Mouse (Mus musculus): ENCODE data around the gene Qk. TPM values are rescaled to one million over a fixed set of nuclear protein-coding genes. Genes with fewer than 3 reads are reported as not detected.

The Qk gene
- total RNA-seq, 2 experiments from 2014 or later: 209 to 220 TPM

- DNase-seq: no peak
- intact Hi-C loops (cut with DNase I; ENCODE audit: low total_unique reads): loop anchor here (10.0 kb wide), 2 partner anchors 65 to 415 kb away; no protein-coding TSS in a partner anchor
Observed at GRCm38 (mm10) chr17:10329461-10329860, 9.8 kb upstream of the Qk start.

- intact Hi-C loops (cut with DNase I; ENCODE audit: low total_unique reads): loop anchor here (10.0 kb wide), 2 partner anchors 66 to 416 kb away; no protein-coding TSS in a partner anchor
- DNase-seq: no peak
Observed at GRCm38 (mm10) chr17:10328544-10329100, 9.0 kb upstream of the Qk start.

GRCm38 (mm10) chr17:10327584-10328210 is 8.0 kb upstream of the Qk start:
- intact Hi-C loops (cut with DNase I; ENCODE audit: low total_unique reads): loop anchor here (10.0 kb wide), 2 partner anchors 67 to 417 kb away; no protein-coding TSS in a partner anchor
- DNase-seq: no peak

- DNase-seq: peak; percentile 82
- intact Hi-C loops (cut with DNase I; ENCODE audit: low total_unique reads): loop anchor here (10.0 kb wide), 2 partner anchors 68 to 418 kb away; no protein-coding TSS in a partner anchor
Observed at GRCm38 (mm10) chr17:10326596-10327045, 7.0 kb upstream of the Qk start.

GRCm38 (mm10) chr17:10325921-10326320 is 6.3 kb upstream of the Qk start:
- DNase-seq: no peak
- intact Hi-C loops (cut with DNase I; ENCODE audit: low total_unique reads): loop anchor here (10.0 kb wide), 2 partner anchors 69 to 419 kb away; no protein-coding TSS in a partner anchor

- DNase-seq: no peak
- intact Hi-C loops (cut with DNase I; ENCODE audit: low total_unique reads): loop anchor here (10.0 kb wide), 2 partner anchors 73 to 423 kb away; no protein-coding TSS in a partner anchor
Observed at GRCm38 (mm10) chr17:10321754-10322153, 2.1 kb upstream of the Qk start.

GRCm38 (mm10) chr17:10321092-10321491 is 1.4 kb upstream of the Qk start:
- no peak for DNase-seq
- intact Hi-C loops (cut with DNase I; ENCODE audit: low total_unique reads): loop anchor here (10.0 kb wide), 2 partner anchors 74 to 424 kb away; no protein-coding TSS in a partner anchor

DNA sequence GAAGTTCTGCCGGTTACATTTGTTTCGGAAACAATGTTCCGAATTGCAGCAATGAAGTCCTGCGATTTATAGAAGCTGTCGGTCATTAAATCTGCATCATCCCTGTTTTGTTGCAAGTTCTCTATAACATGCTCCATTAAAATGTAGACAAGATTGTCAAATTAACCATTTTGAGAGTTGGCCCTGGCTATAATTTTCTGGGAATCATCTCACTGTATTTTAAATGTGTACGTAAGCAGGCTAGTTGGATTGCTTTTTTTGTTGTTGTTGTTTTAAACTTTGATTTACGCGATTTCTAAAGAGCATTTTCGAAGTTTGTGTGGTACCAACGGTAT is 769 bp upstream of the Qk start:
- intact Hi-C loops (cut with DNase I; ENCODE audit: low total_unique reads): loop anchor here (10.0 kb wide), 2 partner anchors 74 to 424 kb away; no protein-coding TSS in a partner anchor
- no peak for DNase-seq

DNA sequence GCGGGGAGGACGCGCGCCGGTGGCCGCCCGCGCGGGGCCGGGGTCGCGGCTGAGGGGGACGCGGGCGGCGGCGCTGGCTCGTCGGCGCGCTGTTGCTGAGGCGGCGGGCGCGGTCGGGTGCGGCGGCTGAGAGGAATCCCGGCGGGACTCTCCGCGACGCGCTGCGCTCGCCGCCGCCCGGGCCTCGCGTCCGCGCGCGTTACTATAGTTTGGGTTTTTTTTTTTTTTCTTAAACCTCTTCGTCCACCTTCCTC is 296 bp downstream of the Qk start:
- DNase-seq: no peak
- intact Hi-C loops (cut with DNase I; ENCODE audit: low total_unique reads): loop anchor here (5.0 kb wide), 1 partner anchor 562 kb away; no protein-coding TSS in a partner anchor

DNA sequence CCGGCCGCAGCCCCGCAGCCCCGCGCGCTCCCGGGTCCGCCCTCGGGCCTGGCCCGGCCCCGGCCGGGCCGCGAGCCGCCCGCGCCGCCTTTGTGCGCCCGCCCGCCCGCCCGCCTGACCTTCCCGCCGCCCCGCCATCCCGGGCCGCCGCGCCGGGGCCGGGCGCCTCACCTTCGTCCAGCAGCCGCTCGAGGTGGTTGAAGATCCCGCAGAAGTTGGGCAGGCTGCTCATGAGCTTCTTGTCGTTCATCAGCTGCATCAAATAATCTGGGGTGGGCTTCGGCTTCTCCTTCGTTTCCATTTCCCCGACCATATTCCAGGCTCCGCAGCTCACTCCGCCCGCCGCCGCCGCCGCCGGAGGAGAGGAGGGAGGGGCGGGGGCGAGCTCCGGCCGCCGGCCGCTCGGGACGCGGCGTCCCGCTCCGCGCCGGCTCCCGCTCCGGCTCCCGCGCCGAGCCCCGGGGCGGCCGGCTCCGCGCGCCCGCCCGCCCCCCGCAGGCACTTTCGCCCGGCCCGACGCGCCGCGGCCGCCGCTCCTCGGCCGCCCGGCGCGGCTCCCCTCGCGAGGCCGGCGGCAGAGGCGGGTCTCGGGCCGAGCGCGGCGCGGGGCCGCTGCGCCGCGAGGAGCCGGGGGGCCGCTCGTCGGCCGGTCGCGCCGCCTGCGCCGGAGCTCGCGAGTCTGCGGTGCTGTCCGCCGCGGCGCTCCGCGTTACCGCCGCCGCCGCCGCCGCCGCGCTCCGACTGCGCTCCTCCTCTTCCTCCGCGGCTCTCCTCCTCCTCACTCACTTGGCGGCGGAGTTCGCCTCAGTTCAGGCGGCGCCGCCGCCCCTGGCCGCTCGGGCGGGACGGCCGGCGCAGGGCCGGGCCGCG is 858 bp downstream of the Qk start:
- intact Hi-C loops (cut with DNase I; ENCODE audit: low total_unique reads): loop anchor here (5.0 kb wide), 1 partner anchor 561 kb away; no protein-coding TSS in a partner anchor
- peak; percentile 85 for DNase-seq

DNA sequence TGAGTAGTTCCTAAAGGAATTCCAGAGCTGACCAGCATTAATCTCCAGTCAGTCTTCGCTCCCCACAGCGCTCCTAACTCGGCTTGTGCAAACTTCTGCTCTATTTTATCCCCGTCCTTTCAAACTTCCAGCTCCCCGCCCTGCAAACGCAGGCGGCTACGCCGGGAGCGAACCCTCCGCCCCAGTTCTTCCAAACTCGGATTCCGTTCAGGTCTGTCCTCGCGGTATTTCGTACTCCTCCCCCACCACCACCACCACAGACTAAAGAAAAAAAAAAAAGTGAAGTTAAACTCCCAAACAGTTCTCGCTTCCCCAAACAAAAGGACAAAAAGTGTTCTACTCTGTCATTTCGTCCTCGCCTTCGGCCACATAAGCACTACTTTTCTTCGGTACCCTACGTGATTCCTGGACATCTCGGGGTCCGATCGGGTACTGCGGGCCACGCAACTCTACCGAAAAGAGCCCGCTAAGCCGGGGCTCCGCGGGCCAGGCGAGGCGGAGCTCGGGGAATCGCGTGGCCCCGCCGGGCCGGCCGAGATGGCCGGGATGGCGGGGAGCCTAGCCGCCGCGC is 1.6 kb downstream of the Qk start:
- DNase-seq: peak; percentile 77
- intact Hi-C loops (cut with DNase I; ENCODE audit: low total_unique reads): loop anchor here (5.0 kb wide), 1 partner anchor 561 kb away; no protein-coding TSS in a partner anchor

GRCm38 (mm10) chr17:10317186-10317585 is 2.5 kb downstream of the Qk start:
- DNase-seq: no peak
- intact Hi-C loops (cut with DNase I; ENCODE audit: low total_unique reads): loop anchor here (5.0 kb wide), 1 partner anchor 560 kb away; no protein-coding TSS in a partner anchor

GRCm38 (mm10) chr17:10316446-10316845 is 3.2 kb downstream of the Qk start:
- intact Hi-C loops (cut with DNase I; ENCODE audit: low total_unique reads): loop anchor here (5.0 kb wide), 1 partner anchor 559 kb away; no protein-coding TSS in a partner anchor
- DNase-seq: no peak

DNA sequence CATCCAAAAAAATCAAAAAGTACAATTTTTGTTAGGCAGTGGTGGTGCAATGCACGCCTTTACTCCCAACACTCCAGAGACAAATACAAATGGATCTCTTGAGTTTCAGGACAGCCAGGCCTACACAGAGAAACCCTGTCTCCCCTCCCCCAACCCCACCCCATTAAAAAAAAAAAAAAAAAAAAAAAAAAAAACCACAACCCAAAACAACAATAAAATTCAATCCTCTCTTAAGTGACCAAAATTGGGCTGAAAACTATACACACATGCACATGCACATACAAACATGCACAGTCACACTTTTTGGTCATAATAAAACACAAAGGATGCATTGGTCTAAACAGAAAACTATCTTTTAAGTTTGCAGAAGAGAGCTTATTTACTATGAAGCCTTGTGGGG is 9.6 kb downstream of the Qk start:
- no peak for DNase-seq
- intact Hi-C loops (cut with DNase I; ENCODE audit: low total_unique reads): no loop called here

DNA sequence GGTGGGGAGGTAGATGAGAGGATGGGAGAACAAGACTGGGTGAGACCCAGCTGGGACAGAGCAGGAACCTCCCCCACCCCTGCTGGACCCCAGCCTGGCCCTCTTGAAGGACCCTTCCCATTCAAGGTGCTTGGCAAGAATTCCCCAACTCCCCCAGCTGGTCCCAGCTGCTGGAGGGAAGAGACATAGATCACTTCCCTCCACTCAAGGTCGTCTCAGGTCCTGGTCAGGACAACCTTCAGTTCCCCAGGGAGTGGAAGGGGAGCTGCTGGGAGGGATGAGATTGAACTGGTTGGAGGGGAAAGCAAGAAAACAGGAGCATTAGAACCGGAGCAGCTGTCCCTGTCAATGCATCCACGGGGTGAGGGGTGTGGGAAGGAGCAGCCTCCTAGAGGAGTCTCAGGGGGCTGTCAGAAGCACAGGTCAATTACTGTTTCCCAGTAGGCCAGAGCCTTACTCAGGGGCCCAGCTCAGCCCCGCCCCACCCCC is 10.5 kb downstream of the Qk start:
- intact Hi-C loops (cut with DNase I; ENCODE audit: low total_unique reads): no loop called here
- peak; percentile 27 for DNase-seq

DNA sequence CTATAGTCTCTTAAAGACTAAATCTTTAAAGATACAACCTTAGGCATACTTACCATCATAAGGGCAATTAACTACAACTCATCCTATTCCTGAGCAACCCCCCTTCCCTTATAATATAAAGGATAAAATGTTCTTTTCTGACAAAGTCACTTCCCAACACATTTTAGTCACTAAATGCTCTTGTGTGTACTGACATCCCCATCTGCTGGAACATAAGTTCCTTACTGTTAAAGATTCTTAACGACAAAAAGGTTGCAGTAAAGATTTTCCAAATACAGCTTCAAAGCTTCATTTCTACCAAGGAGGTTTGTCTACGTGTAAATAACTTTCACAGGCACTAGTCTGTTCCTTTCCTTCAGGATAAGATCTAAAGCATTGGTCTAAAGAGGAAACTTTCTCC is 13.2 kb downstream of the Qk start:
- DNase-seq: no peak
- intact Hi-C loops (cut with DNase I; ENCODE audit: low total_unique reads): no loop called here

GRCm38 (mm10) chr17:10304001-10304400 is 15.7 kb downstream of the Qk start:
- intact Hi-C loops (cut with DNase I; ENCODE audit: low total_unique reads): no loop called here
- DNase-seq: no peak

- no peak for DNase-seq
- intact Hi-C loops (cut with DNase I; ENCODE audit: low total_unique reads): no loop called here
Observed at GRCm38 (mm10) chr17:10300968-10301795, 18.5 kb downstream of the Qk start.

DNA sequence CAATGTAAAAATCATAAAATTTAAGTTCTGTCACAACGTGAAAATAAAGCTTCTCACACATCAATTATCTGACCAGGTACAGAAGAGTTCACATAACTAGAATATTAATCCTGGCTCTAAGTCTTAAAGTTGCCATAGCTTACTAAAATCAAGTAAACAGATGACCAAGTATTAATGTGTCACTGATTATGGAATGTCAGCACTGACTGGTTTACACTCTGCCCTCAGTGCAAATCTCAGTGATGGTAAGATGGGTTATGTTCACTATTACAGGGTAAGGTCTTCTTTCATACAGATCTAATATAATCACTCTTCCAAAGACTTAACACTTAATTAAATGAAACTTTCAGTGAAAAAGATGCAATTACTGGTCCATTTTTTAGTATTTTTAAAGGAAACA is 20.3 kb downstream of the Qk start:
- DNase-seq: no peak
- intact Hi-C loops (cut with DNase I; ENCODE audit: low total_unique reads): no loop called here
